Mouse (Mus musculus) adrenal gland, adult 10 weeks (tissue): Measurements from ENCODE around the gene Stx4a. TPM values are rescaled to one million over a fixed set of nuclear protein-coding genes. Genes with fewer than 3 reads are reported as not detected.

ENCODE experiments used
- polyA plus RNA-seq: library from polyadenylated mRNA; stranded (reverse); fragments of 350-450 nt; fragmentation: Illumina TruSeq; extraction: RNeasy Lipid Tissue Mini Kit (QIAGEN cat#74804); gene quantifications from one replicate; pipeline ENCODE4 v1.2.3, GENCODE M21; 2014; ENCODE audit warnings: low read depth, low replicate concordance

The Stx4a gene
- polyA plus RNA-seq: 16.9 TPM

DNA sequence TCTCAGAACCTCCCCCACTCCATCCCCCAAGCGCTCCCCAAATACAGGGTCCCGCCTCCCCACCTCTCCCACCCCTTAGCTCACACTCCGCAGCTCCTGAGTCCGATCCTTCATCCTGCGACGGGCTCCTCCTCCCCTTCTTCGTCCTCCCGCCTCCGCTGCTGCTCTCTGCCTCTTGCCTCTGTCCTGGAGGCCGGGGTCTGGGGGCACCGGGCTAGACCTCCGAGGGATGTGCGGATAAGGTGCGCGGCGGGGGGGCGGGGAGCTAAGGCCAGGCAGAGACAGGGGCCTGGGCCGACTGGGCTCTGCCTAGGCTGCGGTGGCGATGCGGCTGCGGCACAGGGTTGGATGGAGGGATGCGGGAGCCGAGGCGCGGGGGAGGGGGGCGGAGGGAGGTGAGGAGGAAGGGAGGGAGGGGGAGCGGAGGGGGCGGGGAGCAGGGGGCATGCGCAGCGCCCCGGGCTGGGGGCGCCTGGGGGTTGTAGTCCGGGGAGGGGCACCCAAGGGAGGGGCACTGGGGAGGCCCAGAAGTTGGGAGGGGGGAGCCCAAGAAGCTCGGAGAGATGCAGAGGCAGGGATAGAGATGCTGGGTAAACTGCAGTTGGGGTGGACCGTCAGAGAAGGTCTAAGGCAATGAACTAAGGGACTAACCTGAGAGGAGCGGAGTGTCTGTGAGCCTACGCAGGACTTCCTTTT is at the start of gene Stx4a, which contains the start of gene Stx1b:
Gene Stx4a, plus strand, starts transcription at position 119 of the 696 bp plus-strand sequence.
Gene Stx1b, minus strand, starts transcription at position 374 of the 696 bp plus-strand sequence.

DNA sequence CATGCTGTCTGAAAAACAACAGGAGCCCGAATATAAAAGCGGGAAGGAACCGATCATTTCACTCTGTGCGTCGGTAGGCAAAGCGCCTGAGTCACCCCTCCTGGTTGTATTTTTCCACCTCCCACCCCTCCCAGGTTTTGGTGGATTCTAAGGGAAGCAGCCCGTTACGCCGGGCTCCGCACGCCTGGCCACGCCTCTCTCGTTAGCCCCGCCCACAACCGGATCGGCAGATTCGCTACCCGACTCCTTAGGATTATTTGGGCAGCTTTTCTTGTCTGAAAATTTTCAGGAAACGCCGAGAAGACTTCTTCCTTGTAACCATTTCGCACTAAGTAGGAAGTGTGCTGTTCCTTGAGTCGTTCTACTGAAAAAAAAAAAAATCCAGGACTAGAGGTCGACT is 47.7 kb upstream of the Stx4a start, which contains the start of gene Setd1a:
Gene Setd1a, plus strand, starts transcription at position 245 of the 400 bp plus-strand sequence.

DNA sequence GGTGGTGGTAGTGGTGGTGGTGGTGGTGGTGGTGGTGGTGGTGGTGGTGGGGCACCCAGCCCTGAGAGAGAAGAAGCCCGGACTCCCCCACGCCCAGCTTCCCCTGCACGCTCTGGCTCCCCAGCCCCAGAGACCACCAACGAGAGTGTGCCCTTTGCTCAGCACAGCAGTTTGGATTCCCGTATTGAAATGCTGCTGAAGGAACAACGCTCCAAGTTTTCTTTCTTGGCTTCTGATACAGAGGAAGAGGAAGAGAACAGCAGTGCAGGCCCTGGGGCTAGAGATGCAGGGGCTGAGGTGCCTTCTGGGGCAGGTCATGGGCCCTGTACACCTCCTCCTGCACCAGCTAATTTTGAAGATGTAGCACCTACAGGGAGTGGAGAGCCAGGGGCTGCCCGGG is 38.8 kb upstream of the Stx4a start, which contains the start of gene Gm49388:
Gene Gm49388, plus strand, starts transcription at position 301 of the 400 bp plus-strand sequence.

DNA sequence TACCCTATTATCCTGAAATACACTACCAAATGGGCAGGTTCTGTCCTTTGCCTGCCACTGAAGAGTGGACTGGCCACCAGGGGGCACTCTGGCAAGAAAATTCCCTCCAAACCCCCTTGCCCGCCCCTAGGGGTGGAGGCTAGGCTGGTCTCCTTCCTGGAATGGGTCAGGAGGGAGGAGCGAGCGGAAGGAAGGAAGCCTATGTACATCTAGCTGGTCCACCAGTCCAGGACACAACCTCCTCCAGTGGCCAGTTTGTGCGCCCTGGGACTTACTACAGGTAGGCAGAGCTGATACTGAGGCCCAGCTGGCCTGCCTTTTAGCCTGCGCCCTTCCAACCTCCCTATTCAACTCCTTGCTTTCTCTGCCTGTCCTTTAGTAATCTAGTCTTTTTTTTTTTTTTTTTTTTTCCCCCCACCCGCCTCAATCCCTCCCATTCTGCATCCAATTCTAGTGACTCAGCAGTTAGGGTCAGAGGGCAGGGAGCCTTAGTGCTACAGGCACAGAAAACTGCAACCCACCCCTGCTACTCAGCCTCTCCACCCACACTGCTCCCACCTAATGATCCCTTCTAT is 23.6 kb upstream of the Stx4a start, which contains the start of gene Hsd3b7:
Gene Hsd3b7, plus strand, starts transcription at position 170 of the 575 bp plus-strand sequence.

DNA sequence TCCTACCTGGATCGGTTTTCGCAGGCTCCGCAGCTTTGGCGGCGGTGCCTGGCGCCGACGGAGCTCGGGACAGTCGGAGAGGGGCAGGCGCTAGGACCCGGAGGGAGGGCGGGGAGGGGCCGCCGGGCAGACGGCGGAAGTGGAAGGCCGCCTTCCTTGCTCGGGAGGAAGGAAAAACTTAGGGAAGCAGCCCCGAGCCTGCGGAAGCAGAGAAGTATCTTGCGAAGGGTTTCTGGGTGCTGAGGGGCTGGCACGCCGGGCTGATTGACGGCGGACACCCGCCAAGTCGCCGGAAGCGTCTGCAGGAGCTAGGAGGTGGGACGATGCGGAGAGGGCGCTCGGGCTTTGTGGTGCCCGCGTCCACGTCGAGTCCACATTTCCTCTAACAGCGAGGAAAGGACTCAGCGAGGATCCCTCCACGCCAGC is 52.0 kb downstream of the Stx4a start, which contains the start of gene Zfp646:
Gene Zfp646, plus strand, starts transcription at position 181 of the 426 bp plus-strand sequence.

DNA sequence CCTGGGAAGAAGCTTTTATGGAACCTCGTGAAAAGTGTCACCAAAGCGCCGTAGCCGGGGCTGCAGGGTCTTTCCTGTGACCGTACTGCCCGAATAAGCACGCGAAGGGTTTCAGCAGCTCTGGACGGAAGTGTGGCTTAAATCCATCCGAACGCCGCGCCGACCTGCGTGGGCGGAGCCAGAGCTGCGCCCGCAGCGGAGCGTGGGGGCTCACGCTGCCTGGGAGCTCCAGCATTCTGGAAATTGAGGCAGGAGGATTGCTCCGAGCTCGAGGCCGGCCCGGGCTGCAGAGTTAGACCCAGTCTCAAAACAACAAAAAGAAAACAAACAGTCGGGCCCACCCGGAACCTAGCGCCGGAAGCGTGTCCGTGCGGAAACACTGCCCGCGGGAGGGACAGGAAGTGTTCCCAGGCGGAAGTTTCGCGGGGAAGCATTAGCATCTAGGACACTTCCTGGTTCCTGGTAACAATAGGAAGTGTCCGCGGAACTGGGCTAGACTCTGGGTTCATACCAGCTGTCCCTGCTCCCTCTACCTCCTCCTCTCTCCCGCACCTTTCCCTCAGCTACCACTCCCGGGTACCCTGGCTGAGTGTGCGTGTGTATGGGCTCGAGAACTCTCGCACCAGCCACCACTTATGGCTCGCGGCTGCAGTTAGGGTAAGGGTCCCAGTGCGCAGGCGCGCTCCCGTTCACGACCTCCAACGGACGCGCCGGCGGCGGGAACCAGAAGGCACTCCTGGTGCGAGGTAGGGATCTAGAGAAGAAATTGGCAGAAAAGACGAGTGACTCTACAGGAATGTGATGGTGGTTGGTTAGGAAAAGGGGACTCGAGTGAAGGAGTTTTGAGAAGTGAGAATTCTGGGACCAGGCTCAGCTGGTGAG is 52.6 kb downstream of the Stx4a start, which contains the start of gene Zfp668:
Gene Zfp668, minus strand, starts transcription at position 362 of the 882 bp plus-strand sequence.

GRCm38 (mm10) chr7:127890798-127891197 is 66.7 kb downstream of the Stx4a start, which contains the start of gene Prss53:
Gene Prss53, minus strand, starts transcription at chr7:127890970.

DNA sequence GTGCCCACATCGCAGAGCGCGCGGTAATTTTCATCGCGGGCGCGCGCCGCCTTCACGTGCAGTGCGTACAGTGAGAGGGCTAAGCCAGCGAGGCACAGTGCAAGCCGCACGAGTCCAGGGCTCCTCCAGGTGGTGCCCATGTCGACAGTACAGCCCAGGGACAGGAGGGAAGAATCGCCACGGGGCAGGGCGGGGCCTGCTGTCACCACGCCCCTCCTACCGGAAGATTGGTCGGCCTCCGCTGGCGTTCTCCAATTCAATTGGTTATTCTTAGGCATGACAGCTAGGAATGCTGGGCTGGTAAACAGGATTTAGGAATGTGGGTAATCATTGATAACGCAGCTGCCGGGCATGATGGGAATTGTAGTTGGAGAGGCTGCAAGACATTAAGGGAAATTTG is 71.3 kb downstream of the Stx4a start, which contains the start of the genes Gm21974 and Vkorc1:
Gene Gm21974, minus strand, starts transcription at position 13 of the 400 bp plus-strand sequence.
Gene Vkorc1, minus strand, starts transcription at position 176 of the 400 bp plus-strand sequence.

Other genes starting within 250 kb of the Stx4a start
- gene Ccdc189, start 235.7 kb upstream of the Stx4a start, polyA plus RNA-seq: 1.6 TPM
- 1.5 TPM for gene Rnf40, start 235.5 kb upstream of the Stx4a start, polyA plus RNA-seq
- gene Zfp629, start 208.5 kb upstream of the Stx4a start, polyA plus RNA-seq: 7.7 TPM
- gene Bcl7c, start 115.4 kb upstream of the Stx4a start, polyA plus RNA-seq: 5.5 TPM
- 2.6 TPM for gene Ctf1, start 111.6 kb upstream of the Stx4a start, polyA plus RNA-seq
- not detected for gene Ctf2, start 92.1 kb upstream of the Stx4a start, polyA plus RNA-seq
- 0.29 TPM for gene Fbxl19, start 79.8 kb upstream of the Stx4a start, polyA plus RNA-seq
- 5.6 TPM for gene Orai3, start 54.5 kb upstream of the Stx4a start, polyA plus RNA-seq
- gene Setd1a, start 47.6 kb upstream of the Stx4a start, polyA plus RNA-seq: 7.7 TPM
- not detected for gene Gm49388, start 38.7 kb upstream of the Stx4a start, polyA plus RNA-seq
- gene Hsd3b7, start 23.7 kb upstream of the Stx4a start, polyA plus RNA-seq: 17.3 TPM
- 0.93 TPM for gene Stx1b, start 255 bp downstream of the Stx4a start, polyA plus RNA-seq
- 7.7 TPM for gene Zfp646, start 51.9 kb downstream of the Stx4a start, polyA plus RNA-seq
- 3.4 TPM for gene Zfp668, start 52.5 kb downstream of the Stx4a start, polyA plus RNA-seq
- gene Prss53, start 66.7 kb downstream of the Stx4a start, polyA plus RNA-seq: not detected
- not detected for gene Gm21974, start 71.2 kb downstream of the Stx4a start, polyA plus RNA-seq
- gene Vkorc1, start 71.3 kb downstream of the Stx4a start, polyA plus RNA-seq: 40.1 TPM
- 4.7 TPM for gene Bckdk, start 79.8 kb downstream of the Stx4a start, polyA plus RNA-seq
- gene Kat8, start 88.2 kb downstream of the Stx4a start, polyA plus RNA-seq: 8.5 TPM
- gene Prss8, start 105.8 kb downstream of the Stx4a start, polyA plus RNA-seq: not detected
- not detected for gene Prss36, start 122.4 kb downstream of the Stx4a start, polyA plus RNA-seq
- gene Fus, start 143.2 kb downstream of the Stx4a start, polyA plus RNA-seq: 456 TPM
- gene Pycard, start 169.6 kb downstream of the Stx4a start, polyA plus RNA-seq: 2.3 TPM
- gene Trim72, start 179.7 kb downstream of the Stx4a start, polyA plus RNA-seq: not detected
- gene Itgam, start 238.3 kb downstream of the Stx4a start, polyA plus RNA-seq: 4.1 TPM
- gene Gm49368, start 238.4 kb downstream of the Stx4a start, polyA plus RNA-seq: not detected